Mouse (Mus musculus) heart, postnatal 0 days (tissue): ENCODE results near the gene Lrp1.

Source experiments
- CTCF ChIP-seq: IDR thresholded peaks from 2 replicates; pipeline ENCODE4 v1.5.1; 2016; ENCODE audit warnings: antibody characterized with exemption, control low read depth, low read depth
- EP300 ChIP-seq: IDR thresholded peaks from 2 replicates; pipeline ENCODE4 v1.6.1; 2016; ENCODE audit warnings: antibody characterized with exemption, low read depth

DNA sequence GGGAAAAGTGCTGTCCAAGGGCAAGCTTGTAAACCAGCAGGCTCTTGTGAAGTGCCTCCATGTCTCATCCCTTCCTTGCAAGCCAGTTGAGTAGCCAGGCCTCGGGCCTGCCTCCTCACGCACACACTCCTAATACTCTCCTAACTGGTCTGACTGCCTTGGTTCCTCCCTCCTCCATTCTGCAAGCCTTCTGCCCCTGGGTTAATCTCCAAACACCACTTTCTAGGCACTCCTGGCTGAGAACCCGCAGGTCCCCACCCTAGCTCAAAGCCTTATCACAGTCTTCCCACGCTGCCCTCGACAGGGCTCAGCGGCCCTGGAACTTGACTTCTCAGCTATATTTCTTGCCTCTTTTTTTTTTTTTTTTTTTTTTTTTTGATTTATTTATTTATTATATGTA, 50.6 kb downstream of the Lrp1 start:
- TF ChIP-seq EP300 (no peak), CTCF (no peak)
